Mouse (Mus musculus) spleen, adult 2 months (tissue): ENCODE results near the gene Apobec2. TPM values are rescaled to one million over a fixed set of nuclear protein-coding genes. Genes with fewer than 3 reads are reported as not detected.

Experiments
- DNase-seq, 2 experiments: peaks; one replicate each; pipeline versions ENCODE4 v3.0.0 to v3.0.0-alpha.2; 2012 to 2021; ENCODE audit warnings: low spot score in 2 of 2, low read depth in 1 of 2
- H3K27ac ChIP-seq: fragments of 200-500 bp; 2 replicates; pipeline ENCODE4 v1.5.1; 2012; ENCODE audit warnings: low read length, inconsistent platforms; ENCODE audit not compliant: insufficient read depth
- H3K27me3 ChIP-seq: fragments of 200-500 bp; 2 replicates; pipeline ENCODE4 v1.6.1; 2012; ENCODE audit warnings: mild to moderate bottlenecking, moderate library complexity, low read length, inconsistent platforms; ENCODE audit not compliant: control insufficient read depth, insufficient read depth
- H3K36me3 ChIP-seq: fragments of 200-500 bp; 2 replicates; pipeline ENCODE4 v1.6.1; 2012; ENCODE audit warnings: mild to moderate bottlenecking, low read length, inconsistent platforms; ENCODE audit not compliant: control insufficient read depth, insufficient read depth
- H3K4me1 ChIP-seq: fragments of 200-500 bp; 2 replicates; pipeline ENCODE4 v1.6.1; 2011; ENCODE audit warnings: inconsistent platforms; ENCODE audit not compliant: control insufficient read depth, insufficient read depth, insufficient read length
- H3K4me3 ChIP-seq: fragments of 200-500 bp; 2 replicates; pipeline ENCODE4 v1.5.1; 2011; ENCODE audit warnings: mild to moderate bottlenecking, inconsistent platforms; ENCODE audit not compliant: insufficient read depth, insufficient read length; ENCODE audit errors: extremely low read depth
- CTCF ChIP-seq: fragments of 200-500 bp; IDR thresholded peaks from 2 replicates; pipeline ENCODE4 v1.5.1; 2011; ENCODE audit warnings: mild to moderate bottlenecking, inconsistent platforms; ENCODE audit not compliant: insufficient read depth, insufficient read length, insufficient replicate concordance; ENCODE audit errors: extremely low read depth
- POLR2A ChIP-seq: fragments of 200-500 bp; IDR thresholded peaks from 2 replicates; pipeline ENCODE4 v1.6.1; 2011; ENCODE audit warnings: low read depth, low read length, inconsistent platforms
- WGBS: fragments of 180-500 bp; shearing (Covaris S2); methylation state at CpG from one replicate; pipeline ENCODE4 v1.1.7; 2018; 5-methylcytosine and 5-hydroxymethylcytosine counted together
- polyA plus RNA-seq: library from polyadenylated mRNA; depleted of rRNA; stranded (reverse); fragments of >200 nt; gene quantifications from 2 replicates; pipeline ENCODE4 v1.2.3, GENCODE M21; 2012

Apobec2 gene
- polyA plus RNA-seq, 1 experiment: 0.29 TPM

DNA sequence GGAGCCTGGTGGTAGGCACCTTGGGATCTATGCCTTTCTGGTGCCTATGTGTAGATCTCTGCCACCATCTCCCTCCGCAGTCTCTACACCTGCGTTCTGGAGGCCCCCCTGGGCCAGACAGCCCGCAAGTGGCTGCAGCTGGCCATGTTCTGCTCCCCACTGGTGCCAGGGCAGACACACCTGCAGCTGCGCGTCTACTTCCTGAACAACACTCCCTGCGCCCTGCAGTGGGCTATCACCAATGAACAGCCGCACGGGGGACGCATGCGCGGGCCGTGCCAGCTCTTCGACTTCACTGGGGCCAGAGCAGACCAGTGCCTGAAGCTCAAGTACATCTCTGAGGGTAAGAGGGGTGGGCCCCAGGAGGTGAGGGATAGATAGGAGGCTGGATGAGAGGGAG, 29.4 kb upstream of the Apobec2 start:
- Histone ChIP-seq H3K4me1 (peaks cover 12% of the 10 kb centered on the region; the same call in 1 of the 2 replicates), H3K4me3 (peak overlapping the region; percentile 52), H3K27ac (peak overlapping the region; percentile 45; the same call in 1 of the 2 replicates), H3K36me3 (no peaks in the 10 kb centered on the region), H3K27me3 (no peaks in the 10 kb centered on the region)
- 34% methylated on average over 13 of the region's 13 CpGs for WGBS
- DNase-seq: peak; percentile 14 to 54
- no peak for TF ChIP-seq POLR2A

DNA sequence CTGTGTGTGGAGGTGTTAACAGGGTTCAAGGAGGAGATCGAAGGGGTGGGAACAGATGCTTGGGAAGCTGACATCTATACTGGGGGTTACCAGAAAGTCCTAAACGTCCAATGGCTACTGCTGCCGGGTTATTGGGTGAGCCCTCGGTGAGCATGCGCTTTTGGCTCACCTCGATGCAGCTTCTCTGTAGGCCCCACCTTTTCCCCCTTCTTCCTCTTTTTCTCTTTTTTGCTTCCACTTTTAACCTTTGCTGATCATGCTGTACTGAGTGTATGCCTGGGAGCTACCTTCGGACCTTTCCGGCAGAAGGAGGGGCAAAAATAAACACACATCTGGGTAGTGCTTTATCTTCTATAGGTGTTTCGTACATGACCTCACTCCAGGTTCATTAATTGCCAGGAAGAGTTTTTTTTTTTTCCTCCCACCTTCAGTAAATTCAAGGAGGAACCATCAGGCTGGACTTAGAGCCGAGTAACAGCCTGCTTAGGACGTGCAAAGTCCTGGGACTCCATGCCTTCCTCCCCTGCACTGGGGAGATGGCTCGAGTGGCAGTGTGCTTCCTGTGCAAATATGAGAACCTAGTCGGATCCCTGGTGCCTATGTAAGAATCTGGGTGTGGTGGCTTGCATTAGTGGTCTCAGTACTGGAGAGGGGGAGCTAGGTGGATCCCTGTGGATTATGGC, 25.4 kb upstream of the Apobec2 start:
- TF ChIP-seq CTCF (no peak), POLR2A (no peak)
- Histone ChIP-seq H3K27ac (peak overlapping the region; percentile 9), H3K36me3 (no peaks in the 10 kb centered on the region), H3K27me3 (no peaks in the 10 kb centered on the region), H3K4me1 (peaks cover 12% of the 10 kb centered on the region; the same call in 1 of the 2 replicates), H3K4me3 (no peak overlapping the region)
- DNase-seq: peak in 1 of 2 experiments; percentile 15
- 26% methylated on average over 13 of the region's 13 CpGs for WGBS

DNA sequence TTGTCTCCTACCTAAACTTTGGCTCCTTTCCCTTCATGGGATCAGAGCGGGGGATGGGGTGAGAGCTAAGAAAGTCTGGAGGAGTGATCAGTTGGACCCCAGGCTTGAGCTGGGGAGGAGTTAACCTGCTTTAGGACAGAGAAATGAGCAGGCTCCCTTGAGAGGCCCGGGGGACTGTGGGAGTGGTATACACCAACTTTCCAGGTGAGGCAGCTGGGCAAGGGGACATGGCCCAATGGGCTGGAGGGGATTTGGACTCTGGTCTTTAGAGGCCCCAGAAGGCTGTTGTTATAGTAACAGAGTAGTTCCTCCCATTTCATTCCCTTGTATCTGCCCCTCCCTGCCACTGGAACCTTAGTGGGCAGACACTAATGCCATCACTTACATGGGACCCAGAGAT, 23.2 kb upstream of the Apobec2 start:
- 87% methylated on average over 2 of the region's 2 CpGs for WGBS
- no peak overlapping the region for H3K27ac ChIP-seq
- no peak overlapping the region for H3K4me3 ChIP-seq

DNA sequence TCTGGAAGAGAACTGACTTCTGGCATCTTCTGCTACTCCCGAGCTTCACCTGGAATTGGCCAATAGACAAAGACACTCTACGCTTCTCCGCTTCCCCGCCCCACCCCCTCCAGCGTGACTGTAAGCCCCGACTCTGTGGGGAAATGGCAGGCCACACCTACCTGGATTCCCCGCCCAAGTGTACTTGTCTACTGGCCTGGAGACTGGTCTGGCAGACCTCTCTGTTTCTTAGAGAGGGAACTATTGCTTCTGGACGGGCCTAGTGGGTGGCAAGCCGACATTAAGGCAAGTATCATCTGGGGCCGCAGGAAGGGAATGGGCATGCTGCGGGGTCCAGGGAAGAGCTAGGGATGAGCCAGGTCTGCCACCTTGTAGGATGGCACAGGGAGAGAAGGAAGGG, 22.0 kb upstream of the Apobec2 start, which contains the start of gene Unc5cl:
TSS of gene Unc5cl (plus strand) at position 214 of the 400 bp plus-strand sequence.
- TF ChIP-seq POLR2A: no peak
- TF ChIP-seq CTCF: no peak
- no peak for DNase-seq

More for the DNA sequence above, 23.2 kb upstream of the Apobec2 start:
- Histone ChIP-seq H3K27me3 (no peaks in the 10 kb centered on the region), H3K36me3 (no peaks in the 10 kb centered on the region), H3K4me1 (peaks cover 3% of the 10 kb centered on the region; the same call in 1 of the 2 replicates)
- TF ChIP-seq POLR2A: no peak
- no peak for TF ChIP-seq CTCF
- no peak for DNase-seq

DNA sequence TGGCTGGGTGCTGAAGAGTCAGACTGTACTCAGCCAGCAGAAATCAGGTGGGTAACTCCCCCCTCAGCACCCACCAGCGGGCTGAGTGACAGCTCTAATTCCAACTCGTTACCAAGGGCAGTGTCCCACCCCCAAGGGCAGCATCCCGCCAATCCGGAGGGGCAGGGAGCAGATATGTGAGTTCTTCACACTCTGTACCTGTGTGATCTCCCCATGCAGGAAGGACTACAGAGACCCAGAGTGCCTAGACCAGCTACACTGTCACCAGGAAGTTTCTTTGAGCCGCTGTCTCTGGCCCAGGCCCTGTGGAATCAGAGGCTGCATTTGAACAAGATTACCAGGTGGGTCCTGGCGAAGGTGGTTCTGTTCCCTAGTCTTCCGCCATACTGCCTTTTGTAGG, 21.5 kb upstream of the Apobec2 start:
- no peak for DNase-seq
- H3K4me1 ChIP-seq: peaks cover 3% of the 10 kb centered on the region; the same call in 1 of the 2 replicates
- H3K27me3 ChIP-seq: no peaks in the 10 kb centered on the region
- WGBS: 88% methylated on average over 7 of the region's 7 CpGs
- H3K27ac ChIP-seq: no peak overlapping the region
- H3K4me3 ChIP-seq: no peak overlapping the region
- TF ChIP-seq POLR2A (no peak), CTCF (no peak)
- no peaks in the 10 kb centered on the region for H3K36me3 ChIP-seq

More for the DNA sequence above, 22.0 kb upstream of the Apobec2 start, which contains the start of gene Unc5cl:
- Histone ChIP-seq H3K4me1 (peaks cover 3% of the 10 kb centered on the region; the same call in 1 of the 2 replicates), H3K27ac (no peak within 1 kb of the TSS), H3K4me3 (no peak within 1 kb of the TSS), H3K27me3 (no peaks in the 10 kb centered on the region), H3K36me3 (no peaks in the 10 kb centered on the region)
- 71% methylated on average over 11 of the region's 11 CpGs for WGBS

DNA sequence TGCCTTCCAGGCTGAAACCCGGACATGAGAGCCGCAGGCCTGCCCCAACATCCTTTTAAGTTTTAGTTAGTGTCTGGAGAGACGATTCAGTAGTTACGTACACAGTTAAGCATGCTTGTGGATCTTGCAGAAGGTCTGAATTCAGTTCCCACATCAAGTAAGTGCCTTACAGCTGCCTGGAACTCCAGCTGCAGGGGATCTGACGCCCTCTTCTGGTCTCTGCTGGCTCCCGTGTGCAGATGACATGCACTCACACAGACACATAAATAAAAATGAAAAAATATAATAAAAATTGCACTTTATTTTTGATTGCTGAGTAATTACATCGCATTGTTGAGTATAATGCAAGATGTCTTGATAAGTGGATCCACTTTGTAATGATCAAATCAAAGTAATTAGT, 20.8 kb upstream of the Apobec2 start:
- peak; percentile 13; the same call in 1 of the 2 replicates for TF ChIP-seq CTCF
- no peak for TF ChIP-seq POLR2A
- WGBS: 81% methylated on average over 7 of the region's 7 CpGs
- Histone ChIP-seq H3K27me3 (no peaks in the 10 kb centered on the region), H3K4me1 (peaks cover 3% of the 10 kb centered on the region; the same call in 1 of the 2 replicates), H3K4me3 (no peak overlapping the region), H3K36me3 (no peaks in the 10 kb centered on the region), H3K27ac (no peak overlapping the region)
- no peak for DNase-seq
